Mouse (Mus musculus) T-cell, adult 2 months (primary cell): ENCODE measurements around the gene Qpctl.

Experiments
- DNase-seq: peaks from one replicate; pipeline ENCODE4 v3.0.0; 2022; ENCODE audit warnings: low spot score

Qpctl gene

DNA sequence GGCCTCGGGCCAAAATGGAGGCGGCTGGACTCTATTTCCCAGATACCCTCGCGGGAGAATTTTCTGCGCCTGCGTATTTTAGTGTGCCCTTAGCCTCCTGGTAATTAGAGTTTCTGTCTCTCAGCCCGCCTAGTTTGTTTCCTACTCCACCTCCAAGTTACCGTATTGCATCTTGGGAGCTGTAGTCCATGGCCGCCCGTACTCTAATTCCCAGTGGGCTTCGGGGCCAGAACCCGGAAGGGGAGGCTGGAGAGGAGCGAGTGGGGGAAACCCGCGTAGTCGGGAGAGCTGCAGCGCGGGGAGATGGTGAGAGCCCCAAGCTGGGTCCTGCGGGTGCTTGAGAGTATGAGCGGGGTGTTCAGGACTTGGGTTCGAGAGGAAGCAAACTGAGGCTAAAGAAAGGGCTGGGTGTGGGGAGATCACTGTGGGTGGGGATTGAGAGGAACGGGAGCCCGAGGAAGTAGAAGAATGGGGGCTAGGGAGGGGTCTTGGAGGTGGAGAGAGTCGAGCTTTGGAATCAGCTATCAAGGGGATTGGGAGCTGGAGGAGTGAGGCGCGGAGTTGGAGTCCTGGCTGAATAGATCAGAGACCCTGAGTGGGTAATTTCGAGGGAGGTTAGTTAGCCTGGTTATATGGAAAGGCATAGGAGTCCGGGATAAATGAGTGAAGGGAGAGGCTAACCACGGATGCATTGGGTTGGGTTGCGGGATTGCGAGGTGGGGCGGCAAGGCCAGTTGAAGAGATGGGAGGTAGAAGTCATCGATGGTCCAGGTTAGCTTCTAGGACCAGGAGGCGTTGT, 29.3 kb downstream of the Qpctl start, which contains the start of gene Fbxo46:
TSS of gene Fbxo46 (plus strand) at position 229 of the 799 bp plus-strand sequence.
- peak; percentile 97 for DNase-seq

DNA sequence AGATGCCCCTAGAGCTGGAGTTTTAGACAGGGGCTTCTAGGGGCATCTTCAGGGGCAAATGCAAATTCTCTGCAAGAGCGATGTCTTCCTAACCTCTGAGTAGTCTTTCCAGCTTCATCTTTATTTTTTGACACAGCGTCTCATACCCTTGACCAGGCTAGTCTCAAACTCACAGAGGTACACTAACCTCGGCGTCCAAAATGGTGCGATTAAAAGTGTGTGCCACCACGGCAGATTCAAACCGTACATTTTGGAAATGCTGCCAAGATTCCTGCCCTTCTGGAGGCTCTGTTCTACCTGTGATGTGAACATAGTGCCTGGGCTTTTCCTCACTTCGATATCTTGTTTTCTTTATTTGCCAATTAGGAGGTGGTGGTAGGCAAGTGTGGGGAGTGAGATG, 30.0 kb downstream of the Qpctl start:
- DNase-seq: no peak

DNA sequence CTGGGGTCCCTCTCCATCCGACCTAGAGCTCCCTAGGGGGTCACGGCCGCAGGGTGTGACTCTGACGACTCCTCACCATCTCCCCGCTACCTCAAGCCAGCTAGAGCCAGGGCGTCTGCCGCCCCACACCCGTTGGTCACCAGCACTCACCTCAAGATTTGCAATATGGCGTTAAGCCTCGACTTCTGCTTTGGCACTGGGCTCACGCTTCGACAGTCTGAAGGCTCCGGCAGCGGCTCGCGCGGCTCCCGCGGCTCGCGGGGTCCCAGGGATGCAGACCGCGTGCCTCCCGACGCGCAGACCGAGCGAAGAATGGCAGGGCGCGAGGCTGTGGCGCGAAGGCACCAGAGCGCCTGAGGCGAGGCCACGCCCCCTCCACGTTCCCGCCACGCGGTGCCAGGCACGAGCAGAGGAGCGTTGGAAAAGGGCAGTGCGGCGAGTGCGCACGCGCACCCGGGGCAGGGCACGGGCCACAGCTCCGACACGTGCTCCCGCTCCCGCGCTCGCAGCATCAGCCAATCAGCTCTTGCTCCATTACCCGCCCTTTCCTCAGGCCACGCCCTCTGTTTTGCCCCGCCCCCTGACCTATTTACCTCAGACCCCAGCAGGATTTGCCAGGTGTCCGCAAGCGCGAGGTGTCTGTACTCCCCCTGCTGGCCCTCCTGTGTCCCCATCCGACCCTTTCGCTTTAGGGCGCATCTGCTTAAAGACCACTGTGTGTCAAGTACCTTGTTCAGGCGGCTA, 30.9 kb downstream of the Qpctl start, which contains the start of gene Gm4969:
TSS of gene Gm4969 (minus strand) at position 341 of the 744 bp plus-strand sequence.
- no peak for DNase-seq

GRCm38 (mm10) chr7:19109565-19109964, 39.5 kb downstream of the Qpctl start:
- no peak for DNase-seq

GRCm38 (mm10) chr7:19107436-19107835, 41.7 kb downstream of the Qpctl start:
- no peak for DNase-seq

DNA sequence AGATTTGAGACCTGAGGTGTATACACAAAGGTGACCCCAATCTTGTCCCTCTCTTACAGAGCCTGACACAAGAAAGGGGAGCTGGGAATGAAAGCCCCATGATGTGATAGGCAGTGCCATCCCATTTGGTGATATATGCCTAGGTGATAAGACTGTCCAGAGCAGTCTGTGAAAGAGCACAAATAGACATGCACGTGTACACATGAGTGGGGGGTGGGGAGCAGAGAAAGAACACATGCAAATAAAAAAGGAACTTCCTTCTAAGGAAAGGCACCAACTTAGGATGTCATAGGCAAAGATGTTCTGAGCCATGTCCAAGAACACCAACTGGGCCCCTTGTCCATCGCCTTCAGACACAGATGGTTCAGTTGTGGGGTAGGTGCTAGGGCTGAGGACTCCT, 44.6 kb downstream of the Qpctl start:
- DNase-seq: no peak

GRCm38 (mm10) chr7:19103741-19104140, 45.4 kb downstream of the Qpctl start:
- no peak for DNase-seq

GRCm38 (mm10) chr7:19100290-19100689, 48.8 kb downstream of the Qpctl start:
- no peak for DNase-seq

DNA sequence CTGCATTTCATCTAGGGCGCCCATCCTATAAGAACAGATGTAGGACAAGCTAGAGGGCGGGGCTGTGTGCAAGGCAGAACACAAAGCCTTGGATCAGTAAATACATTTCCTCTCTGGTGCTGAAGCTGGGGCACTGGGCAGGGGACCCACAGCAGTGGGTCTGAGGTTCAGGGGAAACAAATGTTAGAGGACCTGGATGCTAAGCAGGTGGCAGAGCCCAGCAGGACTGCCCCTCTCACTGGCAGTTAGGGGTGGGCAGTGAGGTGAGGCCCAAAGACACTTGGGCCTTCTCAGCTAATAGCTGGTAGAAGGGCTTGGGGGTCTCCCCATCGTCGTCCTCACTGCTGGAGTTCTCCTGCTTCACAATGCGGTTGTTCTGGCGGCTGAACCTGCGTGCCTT, 50.3 kb downstream of the Qpctl start:
- no peak for DNase-seq

- no peak for DNase-seq
These were observed 51.2 kb downstream of the Qpctl start for GRCm38 (mm10) chr7:19097863-19098262.

- no peak for DNase-seq
These were observed 51.9 kb downstream of the Qpctl start for GRCm38 (mm10) chr7:19097217-19097616.

DNA sequence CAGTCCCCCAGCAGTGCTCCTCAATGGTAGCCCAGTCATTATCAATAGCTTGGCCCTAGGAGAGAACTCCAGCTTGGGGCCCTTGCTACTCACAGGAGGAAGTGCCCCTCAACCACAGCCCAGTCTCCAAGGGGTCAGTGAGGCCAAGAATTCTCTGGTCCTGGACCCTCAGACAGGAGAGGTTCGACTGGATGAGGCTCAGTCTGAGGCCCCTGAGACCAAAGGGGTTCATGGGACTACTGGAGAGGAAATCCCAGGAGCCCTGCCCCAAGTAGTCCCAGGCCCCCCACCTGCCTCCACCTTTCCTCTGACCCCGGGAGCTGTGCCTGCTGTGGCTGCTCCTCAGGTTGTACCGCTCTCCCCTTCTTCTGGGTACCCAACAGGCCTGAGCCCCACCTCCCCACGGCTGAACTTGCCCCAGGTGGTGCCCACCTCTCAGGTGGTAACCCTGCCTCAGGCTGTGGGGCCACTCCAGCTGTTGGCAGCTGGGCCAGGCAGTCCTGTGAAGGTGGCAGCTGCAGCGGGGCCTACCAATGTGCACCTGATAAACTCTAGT, 52.6 kb downstream of the Qpctl start:
- DNase-seq: no peak

GRCm38 (mm10) chr7:19095751-19096110, 53.4 kb downstream of the Qpctl start:
- no peak for DNase-seq

- peak; percentile 25 for DNase-seq
These were observed 54.0 kb downstream of the Qpctl start for GRCm38 (mm10) chr7:19094826-19095750.

GRCm38 (mm10) chr7:19094471-19094825, 54.6 kb downstream of the Qpctl start, which contains the start of gene Six5:
TSS of gene Six5 (plus strand) at chr7:19094594.
- peak; percentile 41 for DNase-seq

DNA sequence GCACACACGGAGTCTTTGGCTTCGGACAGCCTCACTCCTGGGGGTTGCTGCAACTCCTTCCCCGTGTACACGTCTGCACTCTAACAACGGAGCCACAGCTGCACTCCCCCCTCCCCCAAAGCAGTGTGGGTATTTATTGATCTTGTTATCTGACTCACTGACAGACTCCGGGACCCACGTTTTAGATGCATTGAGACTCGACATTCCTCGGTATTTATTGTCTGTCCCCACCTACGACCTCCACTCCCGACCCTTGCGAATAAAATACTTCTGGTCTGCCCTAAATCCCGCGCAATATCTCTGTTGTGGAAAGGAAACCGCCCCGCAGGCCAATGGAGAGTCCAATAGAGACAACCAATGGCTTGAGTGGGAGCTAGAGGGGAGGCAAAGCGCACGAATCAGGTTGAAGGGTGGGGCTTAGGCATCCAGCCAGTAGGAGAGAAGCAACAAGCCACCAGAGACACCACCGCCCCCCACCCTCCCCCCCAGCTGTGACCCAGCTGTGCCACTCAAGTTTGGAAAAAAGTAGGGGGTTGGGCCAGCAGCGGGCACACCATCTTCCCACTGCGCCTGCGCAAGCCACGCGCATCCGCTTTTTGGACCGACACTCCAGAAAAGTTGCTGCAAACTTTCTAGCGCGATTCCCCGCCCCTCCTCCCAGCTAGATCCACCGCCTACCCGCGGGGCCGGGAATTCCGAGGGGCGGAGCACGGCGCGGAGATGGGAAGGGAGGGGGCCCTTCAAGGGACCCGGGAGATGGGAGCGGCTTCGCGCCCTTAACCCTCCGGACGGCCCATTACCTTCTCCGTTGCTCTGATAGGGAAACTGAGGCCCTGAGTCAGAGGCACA, 55.3 kb downstream of the Qpctl start:
- DNase-seq: peak; percentile 75

- peak; percentile 83 for DNase-seq
These were observed 55.9 kb downstream of the Qpctl start for GRCm38 (mm10) chr7:19093174-19093521.

GRCm38 (mm10) chr7:19092381-19093173, 56.5 kb downstream of the Qpctl start:
- DNase-seq: no peak

DNA sequence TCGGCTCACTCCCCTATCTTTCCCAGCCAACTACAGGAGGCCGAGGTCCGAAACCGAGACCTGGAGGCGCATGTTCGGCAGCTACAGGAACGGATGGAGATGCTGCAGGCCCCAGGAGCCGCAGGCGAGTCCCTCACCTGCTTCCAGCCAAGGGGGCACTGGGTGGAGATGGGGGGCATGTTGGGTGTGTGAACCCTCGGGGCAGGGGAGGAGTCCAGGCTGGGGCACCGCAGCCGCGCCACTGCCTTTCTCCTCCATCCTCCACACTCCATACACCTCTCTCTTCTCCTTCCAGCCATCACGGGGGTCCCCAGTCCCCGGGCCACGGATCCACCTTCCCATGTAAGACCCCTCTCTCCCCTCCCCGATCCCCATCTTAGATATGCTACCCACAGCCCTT, 57.2 kb downstream of the Qpctl start:
- DNase-seq: no peak
